Mouse (Mus musculus) right cerebral cortex, postnatal 25 days (tissue): ENCODE data around the gene Rnf43.

Source experiments
- DNase-seq: peaks from one replicate; pipeline ENCODE4 v3.0.0; 2022

The Rnf43 gene

GRCm38 (mm10) chr11:87715999-87716398 is 53.5 kb downstream of the Rnf43 start:
- no peak for DNase-seq

- DNase-seq = no peak
Measured at GRCm38 (mm10) chr11:87719526-87719925, 57.0 kb downstream of the Rnf43 start.

- no peak for DNase-seq
Measured at GRCm38 (mm10) chr11:87720324-87720723, 57.8 kb downstream of the Rnf43 start.

GRCm38 (mm10) chr11:87720839-87721238 is 58.3 kb downstream of the Rnf43 start:
- DNase-seq = no peak

GRCm38 (mm10) chr11:87722168-87722567 is 59.6 kb downstream of the Rnf43 start:
- DNase-seq = no peak

GRCm38 (mm10) chr11:87722891-87723290 is 60.4 kb downstream of the Rnf43 start:
- DNase-seq = no peak

GRCm38 (mm10) chr11:87725515-87725914 is 63.0 kb downstream of the Rnf43 start:
- no peak for DNase-seq

- no peak for DNase-seq
Measured at GRCm38 (mm10) chr11:87725964-87726562, 63.5 kb downstream of the Rnf43 start.

- DNase-seq = no peak
Measured at GRCm38 (mm10) chr11:87727021-87727420, 64.5 kb downstream of the Rnf43 start.

- no peak for DNase-seq
Measured at GRCm38 (mm10) chr11:87727471-87727870, 64.9 kb downstream of the Rnf43 start.

GRCm38 (mm10) chr11:87728850-87729592 is 66.5 kb downstream of the Rnf43 start:
- no peak for DNase-seq

GRCm38 (mm10) chr11:87729593-87730185 is 67.2 kb downstream of the Rnf43 start:
- no peak for DNase-seq

GRCm38 (mm10) chr11:87730652-87731310 is 68.3 kb downstream of the Rnf43 start:
- DNase-seq = no peak

GRCm38 (mm10) chr11:87734346-87734745 is 71.8 kb downstream of the Rnf43 start:
- DNase-seq = no peak

GRCm38 (mm10) chr11:87735691-87736090 is 73.2 kb downstream of the Rnf43 start:
- DNase-seq = no peak

- DNase-seq = peak; percentile 23
Measured at GRCm38 (mm10) chr11:87736647-87737134, 74.2 kb downstream of the Rnf43 start.

GRCm38 (mm10) chr11:87737175-87737740 is 74.7 kb downstream of the Rnf43 start, which contains the start of gene Supt4a:
Supt4a (plus strand) TSS chr11:87737552.
- peak; percentile 94 for DNase-seq

GRCm38 (mm10) chr11:87743691-87744090 is 81.2 kb downstream of the Rnf43 start:
- no peak for DNase-seq

- no peak for DNase-seq
Measured at GRCm38 (mm10) chr11:87744964-87745363, 82.4 kb downstream of the Rnf43 start.

GRCm38 (mm10) chr11:87745632-87746555 is 83.4 kb downstream of the Rnf43 start:
- DNase-seq = no peak

- no peak for DNase-seq
Measured at GRCm38 (mm10) chr11:87747312-87747711, 84.8 kb downstream of the Rnf43 start.

- DNase-seq = no peak
Measured at GRCm38 (mm10) chr11:87747716-87748115, 85.2 kb downstream of the Rnf43 start.
